Mouse (Mus musculus): ENCODE data around the gene Haus8.
"Not testable (repeated sequence)": the region's sequence is repeated elsewhere in the genome, so short reads cannot be mapped to it uniquely, and the experiment has no call there.

- not testable (repeated sequence) for TF ChIP-seq GATA1, TAL1 (IDR thresholded peaks at IDR 0.05; ENCODE audit: low read length)
Observed at GRCm38 (mm10) chr8:71319760-71320159, 47.0 kb upstream of the Haus8 start.
